In genomic region chr11:101901309-101901708, GRCm38 (mm10) we compare ENCODE assay signal across 29 mouse cellular contexts. TPM values are rescaled to one million over a fixed set of nuclear protein-coding genes. Genes with fewer than 3 reads are reported as not detected.
DNase-seq lines count a peak whose midpoint lies in the region; ATAC-seq and TF ChIP-seq lines count a peak whose summit lies in the region.
"Had no signal": no experiment of that assay in that cellular context is flagged by ENCODE, and none has a peak within 500 bp of the region (broad histone marks: within the 10 kb centered on the region; RNA-seq: fewer than 3 reads in every experiment).

No protein-coding gene starts in this region.

- H3K4me3 ChIP-seq in kidney, adult 2 months (ENCODE audit: insufficient read depth, low read depth, low read length), result no peak overlapping the region
- H3K4me3 ChIP-seq in lung, postnatal 0 days (ENCODE audit: low read depth, low read length), result no peak overlapping the region
- no peak overlapping the region for H3K4me3 ChIP-seq in limb, embryonic 12.5 days (replicated peaks)
- H3K4me3 ChIP-seq in hindbrain, embryonic 12.5 days, result no peak overlapping the region
- H3K4me3 ChIP-seq: heart, adult 2 months; hindbrain, embryonic 15.5 days; intestine, embryonic 15.5 days; layer of hippocampus, adult 2 months; limb, embryonic 15.5 days; midbrain, embryonic 15.5 days; neural tube, embryonic 13.5 days; stomach, embryonic 15.5 days had no signal

- H3K27me3 ChIP-seq in kidney, adult 2 months (replicated peaks; ENCODE audit: control insufficient read depth, insufficient read depth, low read length), result no peaks in the 10 kb centered on the region
- H3K27me3 ChIP-seq in lung, postnatal 0 days (replicated peaks; ENCODE audit: insufficient read depth, low read length), result no peaks in the 10 kb centered on the region
- H3K27me3 ChIP-seq in limb, embryonic 12.5 days, result no peaks in the 10 kb centered on the region
- no peaks in the 10 kb centered on the region for H3K27me3 ChIP-seq in hindbrain, embryonic 12.5 days
- H3K27me3 ChIP-seq: intestine, embryonic 15.5 days; midbrain, embryonic 15.5 days; neural tube, embryonic 13.5 days; stomach, embryonic 15.5 days had no signal

- no peak overlapping the region for H3K27ac ChIP-seq in kidney, adult 2 months (ENCODE audit: insufficient read depth, low read depth, low read length)
- no peak overlapping the region for H3K27ac ChIP-seq in lung, postnatal 0 days (ENCODE audit: low read length)
- H3K27ac ChIP-seq in limb, embryonic 12.5 days, result peak overlapping the region; percentile 29; the same call in 1 of the 2 replicates
- no peak overlapping the region for H3K27ac ChIP-seq in hindbrain, embryonic 12.5 days
- H3K27ac ChIP-seq: heart, adult 2 months; hindbrain, embryonic 15.5 days; intestine, embryonic 15.5 days; layer of hippocampus, adult 2 months; limb, embryonic 15.5 days; liver, embryonic 14.5 days; midbrain, embryonic 15.5 days; neural tube, embryonic 13.5 days; stomach, embryonic 15.5 days had no signal

- no peak overlapping the region for H3K9ac ChIP-seq in lung, postnatal 0 days (replicated peaks; ENCODE audit: low read depth)
- no peak overlapping the region for H3K9ac ChIP-seq in limb, embryonic 12.5 days (replicated peaks)
- H3K9ac ChIP-seq in hindbrain, embryonic 12.5 days, result no peak overlapping the region
- H3K9ac ChIP-seq: forebrain, postnatal 0 days; hindbrain, embryonic 15.5 days; intestine, embryonic 15.5 days; limb, embryonic 15.5 days; liver, embryonic 14.5 days; midbrain, embryonic 15.5 days; neural tube, embryonic 13.5 days; stomach, embryonic 15.5 days had no signal

- H3K4me2 ChIP-seq in lung, postnatal 0 days (replicated peaks; ENCODE audit: low read depth, low read length), result no peak overlapping the region
- no peak overlapping the region for H3K4me2 ChIP-seq in limb, embryonic 12.5 days
- no peak overlapping the region for H3K4me2 ChIP-seq in hindbrain, embryonic 12.5 days (replicated peaks)
- H3K4me2 ChIP-seq: hindbrain, embryonic 15.5 days; intestine, embryonic 15.5 days; limb, embryonic 15.5 days; midbrain, embryonic 15.5 days; neural tube, embryonic 13.5 days; stomach, embryonic 15.5 days had no signal

- DNase-seq in heart, adult 11 months, result peak; percentile 88
- no peak for DNase-seq in heart, postnatal 10 days
- DNase-seq in kidney, postnatal 10 days, result peak; percentile 54
- DNase-seq in kidney, adult 2 months, result no peak
- DNase-seq in lung, postnatal 10 days, result peak; percentile 47
- no peak for DNase-seq in lung, postnatal 0 days (ENCODE audit: low spot score)
- DNase-seq: adrenal gland, postnatal 25 days; cerebellum, adult 8-10 months; cerebellum, postnatal 36 days; forebrain, postnatal 0 days; gastrocnemius, postnatal 25 days; heart, adult 2 months; heart, postnatal 36 days; right cerebral cortex, adult 18-20 months; right cerebral cortex, postnatal 4 days; thymus, adult 18-20 months; thymus, postnatal 36 days had no signal

- no peaks in the 10 kb centered on the region for H3K4me1 ChIP-seq in kidney, adult 2 months (ENCODE audit: control insufficient read depth, insufficient read depth, low read length)
- no peaks in the 10 kb centered on the region for H3K4me1 ChIP-seq in lung, postnatal 0 days (ENCODE audit: insufficient read depth, low read depth, low read length)
- H3K4me1 ChIP-seq in limb, embryonic 12.5 days (replicated peaks), result peaks cover 29% of the 10 kb centered on the region
- H3K4me1 ChIP-seq in hindbrain, embryonic 12.5 days, result peaks cover 11% of the 10 kb centered on the region
- H3K4me1 ChIP-seq: midbrain, embryonic 15.5 days had no signal

- H3K9me3 ChIP-seq in lung, postnatal 0 days (ENCODE audit: low read length), result no peaks in the 10 kb centered on the region
- H3K9me3 ChIP-seq in limb, embryonic 12.5 days, result no peaks in the 10 kb centered on the region
- H3K9me3 ChIP-seq in hindbrain, embryonic 12.5 days (replicated peaks), result no peaks in the 10 kb centered on the region
- H3K9me3 ChIP-seq: hindbrain, embryonic 15.5 days; intestine, embryonic 15.5 days; limb, embryonic 15.5 days; midbrain, embryonic 15.5 days; neural tube, embryonic 13.5 days; stomach, embryonic 15.5 days had no signal

- TF ChIP-seq EP300 in lung, postnatal 0 days (IDR thresholded peaks at IDR 0.05), result no peak

- intact Hi-C loops in heart, postnatal 10 days (cut with DNase I), result no loop called here

- no peak for ATAC-seq in lung, postnatal 0 days
- no peak for ATAC-seq in limb, embryonic 12.5 days (ENCODE audit: insufficient number of reproducible peaks, insufficient read depth, low FRiP score, low TSS enrichment, low read depth)
- no peak for ATAC-seq in hindbrain, embryonic 12.5 days (ENCODE audit: low FRiP score)
- ATAC-seq: CD4-positive, CD25-positive, alpha-beta regulatory T cell, adult 4 months; forebrain, postnatal 0 days; intestine, embryonic 15.5 days; midbrain, embryonic 15.5 days had no signal

- no peak for TF ChIP-seq POLR2A in kidney, adult 2 months (IDR thresholded peaks at IDR 0.05; ENCODE audit: low read depth, low read length)

- no peak for TF ChIP-seq CTCF in kidney, adult 2 months (conservative IDR thresholded peaks at IDR 0.05; ENCODE audit: insufficient read depth, insufficient read length, low read depth, low read length)
- TF ChIP-seq CTCF in lung, postnatal 0 days (IDR thresholded peaks at IDR 0.05), result no peak

- 23% methylated on average over 8 of the region's 8 CpGs for WGBS in kidney, adult 2 months
- WGBS in lung, postnatal 0 days, result 36% methylated on average over 8 of the region's 8 CpGs
- WGBS in limb, embryonic 12.5 days, result 24% methylated on average over 8 of the region's 8 CpGs
- WGBS in hindbrain, embryonic 12.5 days, result 66% methylated on average over 8 of the region's 8 CpGs

- H3K36me3 ChIP-seq in kidney, adult 2 months (ENCODE audit: control insufficient read depth, insufficient read depth, low read length), result no peaks in the 10 kb centered on the region
- H3K36me3 ChIP-seq in lung, postnatal 0 days (ENCODE audit: insufficient read depth, low read length), result no peaks in the 10 kb centered on the region
- H3K36me3 ChIP-seq in limb, embryonic 12.5 days, result no peaks in the 10 kb centered on the region
- H3K36me3 ChIP-seq in hindbrain, embryonic 12.5 days, result no peaks in the 10 kb centered on the region
- H3K36me3 ChIP-seq: hindbrain, embryonic 15.5 days; intestine, embryonic 15.5 days; limb, embryonic 15.5 days; midbrain, embryonic 15.5 days; neural tube, embryonic 13.5 days; stomach, embryonic 15.5 days had no signal

RNA-seq across cellular contexts. Expression of gene Meox1, which starts 7.1 kb away (rescaled TPM):
- 10 to 100 TPM; 23.7 to 27.5 TPM for total RNA-seq in heart, postnatal 10 days (2021)
- 3.5 and 4.8 TPM in 2 replicates for polyA plus RNA-seq in kidney, adult 2 months (2012; rRNA removed)
- 8.1 and 8.7 TPM in 2 replicates for polyA plus RNA-seq in lung, postnatal 0 days (2015; fragmentation: Nextera tagmentation; extraction: Ambion mirVana)
- polyA plus RNA-seq in limb, embryonic 12.5 days (2016; fragmentation: Nextera tagmentation; extraction: Ambion mirVana), result 13.5 and 14.1 TPM in 2 replicates
- 1.4 and 1.9 TPM in 2 replicates for polyA plus RNA-seq in hindbrain, embryonic 12.5 days (2016; fragmentation: Nextera tagmentation; extraction: Ambion mirVana)
- total RNA-seq: megakaryocyte-erythroid progenitor cell, adult 5-6 weeks had no signal
- polyA plus RNA-seq: CD4-positive, CD25-positive, alpha-beta regulatory T cell, adult 4 months had no signal

Comparison
In these comparisons a context has a peak if more than half of its experiments do, and no peak if none do; other contexts are left out.
1. DNase-seq: peak in heart, adult 11 months (single experiment), kidney, postnatal 10 days (single experiment) and lung, postnatal 10 days (single experiment); none in heart, postnatal 10 days (0 of 2), kidney, adult 2 months (single experiment) and lung, postnatal 0 days (single experiment).